Mouse (Mus musculus): Measurements from ENCODE around the gene Cntn4. TPM values are rescaled to one million over a fixed set of nuclear protein-coding genes. Genes with fewer than 3 reads are reported as not detected.

The Cntn4 gene
- polyA plus RNA-seq, 1 experiment from 2014 or later, result 0.07 TPM

DNA sequence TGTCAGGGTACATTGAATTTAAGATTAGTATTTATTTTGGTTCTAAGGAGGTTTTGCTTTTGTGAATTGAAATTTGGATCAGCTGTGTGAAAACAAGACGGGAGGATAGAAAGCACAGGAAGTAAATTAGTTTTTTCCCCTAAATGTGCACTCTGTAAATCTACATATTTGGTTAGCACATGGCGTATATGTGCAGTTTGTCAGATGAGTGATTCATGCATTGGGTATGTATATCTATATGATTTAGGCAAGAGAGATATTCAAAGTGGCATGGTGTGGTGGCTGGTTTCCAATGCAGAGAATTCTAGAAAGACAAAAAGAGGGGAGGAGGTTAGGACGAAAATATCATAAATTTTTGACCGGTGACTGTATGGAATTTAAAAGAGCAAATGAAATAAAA is 591.3 kb downstream of the Cntn4 start:
- no peak for DNase-seq (ENCODE audit: low spot score)
- Histone ChIP-seq H3K27me3 (ENCODE audit: low read depth, poor library complexity, severe bottlenecking) (no peaks in the 10 kb centered on the region), H3K36me3 (no peaks in the 10 kb centered on the region), H3K9me3 (replicated peaks) (no peaks in the 10 kb centered on the region), H3K4me3 (no peak overlapping the region), H3K4me1 (no peaks in the 10 kb centered on the region), H3K27ac (replicated peaks) (no peak overlapping the region)
- WGBS, result 85% methylated on average over 4 of the region's 4 CpGs

GRCm38 (mm10) chr6:106277139-106277538 is 599.7 kb downstream of the Cntn4 start:
- 91% methylated on average over 2 of the region's 2 CpGs for WGBS
- no peaks in the 10 kb centered on the region for H3K4me1 ChIP-seq
- H3K27ac ChIP-seq (replicated peaks), result no peak overlapping the region
- no peaks in the 10 kb centered on the region for H3K9me3 ChIP-seq (replicated peaks)
- DNase-seq (ENCODE audit: low spot score), result no peak
- H3K27me3 ChIP-seq (ENCODE audit: low read depth, poor library complexity, severe bottlenecking), result no peaks in the 10 kb centered on the region
- H3K4me3 ChIP-seq, result no peak overlapping the region
- no peaks in the 10 kb centered on the region for H3K36me3 ChIP-seq

DNA sequence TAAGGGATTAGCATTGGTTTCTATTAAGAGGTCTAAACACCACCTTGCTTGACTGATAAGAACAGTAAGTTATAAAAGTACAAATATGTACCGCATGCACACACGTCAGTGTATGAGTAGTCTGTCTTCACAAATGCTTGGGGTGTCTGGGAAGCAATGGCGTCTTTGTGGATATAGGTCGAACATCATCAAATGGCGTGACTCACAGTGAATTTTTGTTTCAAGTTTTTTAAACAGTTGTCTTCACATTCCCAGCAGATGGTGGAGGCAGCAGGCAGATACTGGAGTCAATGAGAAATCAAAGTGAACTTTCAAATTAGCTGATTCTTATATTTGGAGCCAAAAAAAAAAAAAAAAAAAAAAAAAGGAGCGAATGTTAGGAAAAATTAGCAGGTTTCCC is 604.2 kb downstream of the Cntn4 start:
- 94% methylated on average over 6 of the region's 6 CpGs for WGBS

GRCm38 (mm10) chr6:106283815-106284214 is 606.4 kb downstream of the Cntn4 start:
- Histone ChIP-seq H3K9me3 (replicated peaks) (no peaks in the 10 kb centered on the region), H3K4me1 (no peaks in the 10 kb centered on the region), H3K4me3 (no peak overlapping the region), H3K36me3 (no peaks in the 10 kb centered on the region), H3K27ac (replicated peaks) (no peak overlapping the region), H3K27me3 (ENCODE audit: low read depth, poor library complexity, severe bottlenecking) (no peaks in the 10 kb centered on the region)
- 73% methylated on average over 1 of the region's 1 CpGs for WGBS
- DNase-seq (ENCODE audit: low spot score), result no peak

More for the DNA sequence above, 604.2 kb downstream of the Cntn4 start:
- Histone ChIP-seq H3K4me1 (no peaks in the 10 kb centered on the region), H3K4me3 (no peak overlapping the region), H3K27ac (replicated peaks) (no peak overlapping the region), H3K36me3 (no peaks in the 10 kb centered on the region), H3K9me3 (replicated peaks) (no peaks in the 10 kb centered on the region), H3K27me3 (ENCODE audit: low read depth, poor library complexity, severe bottlenecking) (no peaks in the 10 kb centered on the region)
- no peak for DNase-seq (ENCODE audit: low spot score)

DNA sequence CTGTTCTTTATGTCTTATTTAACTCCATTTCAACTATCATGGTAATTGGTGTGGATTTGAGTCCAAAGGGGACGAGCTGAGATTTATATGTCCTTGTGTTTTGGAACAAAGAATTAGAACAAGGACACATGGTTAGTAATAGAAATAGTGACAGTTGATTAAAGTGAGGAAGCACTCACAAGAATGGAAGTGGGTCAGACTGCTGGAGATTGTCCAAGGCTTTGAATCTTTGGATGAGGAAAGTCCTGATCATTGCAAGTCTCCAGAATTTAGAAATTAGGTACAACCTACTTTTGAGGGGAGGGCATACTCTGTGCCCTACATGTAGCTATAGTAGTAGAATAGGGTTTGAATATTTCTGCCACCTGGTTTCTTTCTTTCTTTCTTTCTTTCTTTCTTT is 622.0 kb downstream of the Cntn4 start:
- H3K27me3 ChIP-seq (ENCODE audit: low read depth, poor library complexity, severe bottlenecking), result no peaks in the 10 kb centered on the region
- no peaks in the 10 kb centered on the region for H3K36me3 ChIP-seq
- no peak overlapping the region for H3K27ac ChIP-seq (replicated peaks)
- no peaks in the 10 kb centered on the region for H3K9me3 ChIP-seq (replicated peaks)
- no peaks in the 10 kb centered on the region for H3K4me1 ChIP-seq
- DNase-seq (ENCODE audit: low spot score), result no peak
- 75% methylated on average over 1 of the region's 1 CpGs for WGBS
- no peak overlapping the region for H3K4me3 ChIP-seq

- DNase-seq (ENCODE audit: low spot score), result no peak
- WGBS, result 83% methylated on average over 3 of the region's 3 CpGs
Measured at GRCm38 (mm10) chr6:106300179-106300578, 622.7 kb downstream of the Cntn4 start.

GRCm38 (mm10) chr6:106302435-106302834 is 625.0 kb downstream of the Cntn4 start:
- no peak overlapping the region for H3K4me3 ChIP-seq
- no peaks in the 10 kb centered on the region for H3K36me3 ChIP-seq
- H3K27me3 ChIP-seq (ENCODE audit: low read depth, poor library complexity, severe bottlenecking), result no peaks in the 10 kb centered on the region
- no peaks in the 10 kb centered on the region for H3K4me1 ChIP-seq
- H3K27ac ChIP-seq (replicated peaks), result no peak overlapping the region
- 80% methylated on average over 4 of the region's 4 CpGs for WGBS
- DNase-seq (ENCODE audit: low spot score), result no peak
- H3K9me3 ChIP-seq (replicated peaks), result no peaks in the 10 kb centered on the region

More at GRCm38 (mm10) chr6:106300179-106300578, 622.7 kb downstream of the Cntn4 start:
- H3K36me3 ChIP-seq, result no peaks in the 10 kb centered on the region
- H3K4me1 ChIP-seq, result no peaks in the 10 kb centered on the region
- H3K9me3 ChIP-seq (replicated peaks), result no peaks in the 10 kb centered on the region
- H3K4me3 ChIP-seq, result no peak overlapping the region
- no peak overlapping the region for H3K27ac ChIP-seq (replicated peaks)
- H3K27me3 ChIP-seq (ENCODE audit: low read depth, poor library complexity, severe bottlenecking), result no peaks in the 10 kb centered on the region

- no peaks in the 10 kb centered on the region for H3K36me3 ChIP-seq
- DNase-seq (ENCODE audit: low spot score), result no peak
- H3K27ac ChIP-seq (replicated peaks), result no peak overlapping the region
- H3K4me1 ChIP-seq, result no peaks in the 10 kb centered on the region
- 86% methylated on average over 1 of the region's 1 CpGs for WGBS
- no peak overlapping the region for H3K4me3 ChIP-seq
- no peaks in the 10 kb centered on the region for H3K9me3 ChIP-seq (replicated peaks)
- no peaks in the 10 kb centered on the region for H3K27me3 ChIP-seq (ENCODE audit: low read depth, poor library complexity, severe bottlenecking)
Measured at GRCm38 (mm10) chr6:106328987-106329386, 651.5 kb downstream of the Cntn4 start.

DNA sequence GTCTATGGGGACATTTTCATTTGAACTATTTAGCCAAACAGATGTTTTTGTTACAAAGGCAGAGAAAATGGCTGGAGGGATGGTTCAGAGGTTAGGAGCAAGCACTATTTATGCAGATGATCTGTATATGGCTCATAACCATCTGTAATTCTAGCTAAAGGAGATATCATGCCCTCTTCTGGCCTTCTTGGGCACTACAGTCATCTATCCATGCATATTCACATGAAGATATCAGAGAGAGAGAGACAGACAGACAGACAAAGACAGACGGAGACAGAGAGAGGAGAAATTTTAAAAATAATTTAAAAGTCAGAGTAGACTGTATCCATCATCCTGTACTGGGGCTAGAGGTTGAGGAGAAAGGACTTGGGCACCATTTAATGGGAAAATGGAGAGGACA is 652.2 kb downstream of the Cntn4 start:
- Histone ChIP-seq H3K27ac (replicated peaks) (no peak overlapping the region), H3K4me1 (no peaks in the 10 kb centered on the region), H3K36me3 (no peaks in the 10 kb centered on the region), H3K27me3 (ENCODE audit: low read depth, poor library complexity, severe bottlenecking) (no peaks in the 10 kb centered on the region), H3K4me3 (no peak overlapping the region), H3K9me3 (replicated peaks) (no peaks in the 10 kb centered on the region)
- WGBS, result 78% methylated on average over 1 of the region's 1 CpGs
- DNase-seq (ENCODE audit: low spot score), result no peak

GRCm38 (mm10) chr6:106332466-106332865 is 655.0 kb downstream of the Cntn4 start:
- H3K27ac ChIP-seq (replicated peaks), result no peak overlapping the region
- no peaks in the 10 kb centered on the region for H3K9me3 ChIP-seq (replicated peaks)
- H3K27me3 ChIP-seq (ENCODE audit: low read depth, poor library complexity, severe bottlenecking), result no peaks in the 10 kb centered on the region
- H3K4me3 ChIP-seq, result no peak overlapping the region
- WGBS, result 89% methylated on average over 3 of the region's 3 CpGs
- H3K36me3 ChIP-seq, result no peaks in the 10 kb centered on the region
- H3K4me1 ChIP-seq, result 0 out of 2 replicates have a peak, but pooled peaks cover 3% of the 10 kb centered on the region
- no peak for DNase-seq (ENCODE audit: low spot score)

GRCm38 (mm10) chr6:106332933-106333332 is 655.5 kb downstream of the Cntn4 start:
- DNase-seq (ENCODE audit: low spot score), result no peak
- 91% methylated on average over 1 of the region's 1 CpGs for WGBS
- Histone ChIP-seq H3K27me3 (ENCODE audit: low read depth, poor library complexity, severe bottlenecking) (no peaks in the 10 kb centered on the region), H3K4me1 (0 out of 2 replicates have a peak, but pooled peaks cover 3% of the 10 kb centered on the region), H3K4me3 (no peak overlapping the region), H3K27ac (replicated peaks) (no peak overlapping the region), H3K36me3 (no peaks in the 10 kb centered on the region), H3K9me3 (replicated peaks) (no peaks in the 10 kb centered on the region)

DNA sequence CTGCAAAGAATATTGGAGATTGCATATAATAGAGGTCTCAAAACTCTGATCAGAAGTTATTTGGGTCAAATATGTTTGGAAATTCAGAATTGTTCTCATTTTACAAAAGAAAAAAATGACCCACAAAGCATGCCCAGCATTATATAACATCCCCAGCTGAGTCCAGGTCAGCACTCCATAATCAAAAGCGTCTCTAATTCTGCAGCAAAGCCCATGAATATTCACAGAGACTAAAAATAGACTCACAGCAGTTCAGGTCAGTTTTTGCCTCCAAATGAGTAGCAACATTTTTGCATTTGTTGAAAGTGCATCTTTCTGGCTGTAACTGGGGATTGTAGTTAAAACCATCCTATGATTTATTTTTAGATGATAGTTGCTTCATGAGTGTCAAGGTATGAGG is 657.6 kb downstream of the Cntn4 start:
- Histone ChIP-seq H3K4me3 (no peak overlapping the region), H3K36me3 (no peaks in the 10 kb centered on the region), H3K4me1 (0 out of 2 replicates have a peak, but pooled peaks cover 3% of the 10 kb centered on the region), H3K27ac (replicated peaks) (no peak overlapping the region), H3K9me3 (replicated peaks) (no peaks in the 10 kb centered on the region), H3K27me3 (ENCODE audit: low read depth, poor library complexity, severe bottlenecking) (no peaks in the 10 kb centered on the region)
- 73% methylated on average over 1 of the region's 1 CpGs for WGBS
- no peak for DNase-seq (ENCODE audit: low spot score)

DNA sequence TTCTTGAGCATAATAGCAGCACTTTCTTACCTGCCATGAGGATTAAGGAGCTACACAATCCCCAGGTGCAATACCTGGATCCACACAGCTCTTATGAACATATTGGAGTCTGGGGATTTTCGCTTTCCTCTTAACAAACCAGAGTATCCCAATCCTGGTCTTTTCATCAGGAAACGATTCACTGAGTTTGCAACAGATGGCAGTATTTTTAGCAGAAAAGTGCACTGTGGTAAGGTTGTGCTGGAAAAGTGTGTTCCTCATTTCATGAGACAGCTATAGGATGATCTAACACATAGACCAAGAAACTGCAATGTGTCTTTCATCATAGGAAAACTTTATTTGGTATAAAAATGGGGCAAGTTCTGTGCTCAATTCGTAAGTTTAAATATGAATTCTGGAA is 659.3 kb downstream of the Cntn4 start:
- Histone ChIP-seq H3K4me1 (0 out of 2 replicates have a peak, but pooled peaks cover 3% of the 10 kb centered on the region), H3K27ac (replicated peaks) (no peak overlapping the region)
- whole genome bisulfite sequencing, result 83% methylated on average over 3 of the region's 3 CpGs

DNA sequence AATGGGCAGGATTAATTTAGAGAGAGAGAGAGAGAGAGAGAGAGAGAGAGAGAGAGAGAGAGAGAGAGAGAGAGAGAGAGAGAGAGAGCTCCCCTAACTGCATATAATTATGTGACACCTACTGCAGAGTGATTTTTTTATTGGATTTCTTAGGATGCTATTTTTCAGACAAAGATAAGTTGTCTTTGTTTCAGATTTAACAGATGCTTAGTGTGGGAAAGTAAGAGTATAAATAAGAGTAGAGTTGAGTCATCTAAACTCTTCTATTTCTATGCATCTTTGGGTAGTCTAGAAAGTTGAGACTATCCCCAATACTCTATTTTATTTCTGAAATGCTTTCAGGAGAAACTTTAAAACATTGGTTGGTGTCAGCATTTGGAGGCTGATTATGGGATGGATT is 660.4 kb downstream of the Cntn4 start:
- H3K27me3 ChIP-seq (ENCODE audit: low read depth, poor library complexity, severe bottlenecking), result no peaks in the 10 kb centered on the region
- H3K9me3 ChIP-seq (replicated peaks), result no peaks in the 10 kb centered on the region
- no peak for DNase-seq (ENCODE audit: low spot score)
- no peak overlapping the region for H3K4me3 ChIP-seq
- H3K4me1 ChIP-seq, result 0 out of 2 replicates have a peak, but pooled peaks cover 3% of the 10 kb centered on the region
- no peak overlapping the region for H3K27ac ChIP-seq (replicated peaks)
- no peaks in the 10 kb centered on the region for H3K36me3 ChIP-seq

More for the DNA sequence above, 659.3 kb downstream of the Cntn4 start:
- DNase-seq (ENCODE audit: low spot score), result no peak
- H3K36me3 ChIP-seq, result no peaks in the 10 kb centered on the region
- H3K4me3 ChIP-seq, result no peak overlapping the region
- H3K9me3 ChIP-seq (replicated peaks), result no peaks in the 10 kb centered on the region
- H3K27me3 ChIP-seq (ENCODE audit: low read depth, poor library complexity, severe bottlenecking), result no peaks in the 10 kb centered on the region

All from midbrain, embryonic 10.5 days (tissue).